Mouse (Mus musculus): ENCODE measurements around the gene Flvcr1. TPM values are rescaled to one million over a fixed set of nuclear protein-coding genes. Genes with fewer than 3 reads are reported as not detected.
A peak's percentile ranks its signal among the peaks of the same experiment; 100 is the strongest.

The Flvcr1 gene
- total RNA-seq (2021): 10 to 100 TPM in 1 of 2 experiments, 1 to 10 TPM in 1; 9.3 to 14.5 TPM
- long read RNA-seq, experiment 1, full-length matches to known transcripts: 4 of 8 reads
- long read RNA-seq, experiment 1, partial matches to known transcripts: 0 of 8 reads
- long read RNA-seq, experiment 1, other reads (novel, unspliced or antisense): 4 of 8 reads
- long read RNA-seq, experiment 2, full-length matches to known transcripts: 4 of 8 reads
- long read RNA-seq, experiment 2, partial matches to known transcripts: 1 of 8 reads
- long read RNA-seq, experiment 2, other reads (novel, unspliced or antisense): 3 of 8 reads

DNA sequence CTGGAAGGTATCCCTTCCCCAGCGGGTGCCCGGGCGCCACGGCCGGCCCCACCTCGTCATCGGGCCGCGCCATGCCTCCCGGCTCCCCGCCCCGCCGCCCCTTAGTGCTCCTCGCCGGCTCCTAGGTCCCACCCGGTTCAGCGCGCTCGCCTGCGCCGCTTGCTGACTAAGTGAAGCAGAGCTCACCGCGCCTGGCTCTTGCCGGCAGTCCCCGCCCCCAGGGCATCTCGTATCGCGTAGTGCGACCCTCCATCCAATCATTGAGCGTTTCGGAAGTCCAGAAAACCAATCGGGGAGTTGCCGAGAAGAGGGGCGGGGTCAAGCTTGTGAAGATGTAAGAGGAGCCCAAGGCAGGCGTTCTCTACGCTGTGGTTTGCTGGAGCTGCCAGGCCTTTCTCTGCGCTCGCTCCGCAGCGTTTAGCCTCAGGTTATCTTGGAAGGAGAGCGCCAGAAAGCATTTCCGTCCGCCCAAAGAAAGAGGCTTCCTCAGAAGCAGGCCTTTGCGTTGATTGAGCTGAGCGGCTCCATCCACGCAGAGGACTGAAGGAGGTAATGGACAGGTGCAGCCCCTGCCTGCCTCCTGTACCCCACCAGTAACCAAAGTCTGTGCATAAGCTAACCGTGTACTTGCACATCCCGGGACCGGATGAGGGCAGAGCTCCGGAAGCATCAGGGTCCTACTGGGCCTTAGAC is at the start of gene Flvcr1:
Gene Flvcr1 (minus strand): TSS at position 138 of the 693 bp plus-strand sequence.
- DNase-seq: peak; percentile 99
- intact Hi-C loops (cut with DNase I; ENCODE audit: low total_unique reads): loop anchor here (5.0 kb wide), 1 partner anchor 36 kb away; the partner anchor contains the start of genes Nsl1 and Tatdn3

GRCm38 (mm10) chr1:191075199-191075883 is 49.4 kb upstream of the Flvcr1 start:
- DNase-seq: peak; percentile 56
- intact Hi-C loops (cut with DNase I; ENCODE audit: low total_unique reads): loop anchor here (2.0 to 10.0 kb wide), 2 partner anchors 131 to 241 kb away; no protein-coding TSS in a partner anchor

GRCm38 (mm10) chr1:191073486-191073885 is 47.5 kb upstream of the Flvcr1 start:
- no peak for DNase-seq
- intact Hi-C loops (cut with DNase I; ENCODE audit: low total_unique reads): loop anchor here (10.0 kb wide), 1 partner anchor 239 kb away; no protein-coding TSS in a partner anchor

GRCm38 (mm10) chr1:191073001-191073400 is 47.0 kb upstream of the Flvcr1 start:
- DNase-seq: peak; percentile 34
- intact Hi-C loops (cut with DNase I; ENCODE audit: low total_unique reads): loop anchor here (10.0 kb wide), 1 partner anchor 238 kb away; no protein-coding TSS in a partner anchor

GRCm38 (mm10) chr1:191072329-191072913 is 46.5 kb upstream of the Flvcr1 start:
- no peak for DNase-seq
- intact Hi-C loops (cut with DNase I; ENCODE audit: low total_unique reads): loop anchor here (10.0 kb wide), 1 partner anchor 238 kb away; no protein-coding TSS in a partner anchor

DNA sequence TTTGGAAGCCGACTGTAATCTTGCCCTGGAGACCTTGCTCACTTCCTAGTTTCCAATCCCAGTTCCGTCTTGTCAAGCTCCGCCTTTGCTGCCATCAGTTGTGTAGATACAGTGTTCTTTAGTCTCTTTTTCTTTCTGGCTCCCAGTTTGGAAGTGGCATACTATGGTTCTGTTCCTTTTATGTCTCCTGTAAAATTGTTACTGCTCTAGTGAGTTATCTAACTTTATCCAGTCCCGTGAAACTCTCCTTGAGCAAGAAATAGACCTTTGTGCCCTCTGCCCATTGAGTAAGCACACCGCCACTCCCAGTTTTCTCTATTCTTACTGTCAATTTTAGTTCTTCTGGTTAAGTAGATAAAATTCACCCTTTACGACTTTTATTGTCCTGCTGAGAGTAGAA is 45.7 kb upstream of the Flvcr1 start:
- intact Hi-C loops (cut with DNase I; ENCODE audit: low total_unique reads): loop anchor here (10.0 kb wide), 1 partner anchor 237 kb away; no protein-coding TSS in a partner anchor
- no peak for DNase-seq

- intact Hi-C loops (cut with DNase I; ENCODE audit: low total_unique reads): loop anchor here (10.0 kb wide), 1 partner anchor 235 kb away; no protein-coding TSS in a partner anchor
- DNase-seq: no peak
These were observed 44.3 kb upstream of the Flvcr1 start for GRCm38 (mm10) chr1:191070259-191070658.

DNA sequence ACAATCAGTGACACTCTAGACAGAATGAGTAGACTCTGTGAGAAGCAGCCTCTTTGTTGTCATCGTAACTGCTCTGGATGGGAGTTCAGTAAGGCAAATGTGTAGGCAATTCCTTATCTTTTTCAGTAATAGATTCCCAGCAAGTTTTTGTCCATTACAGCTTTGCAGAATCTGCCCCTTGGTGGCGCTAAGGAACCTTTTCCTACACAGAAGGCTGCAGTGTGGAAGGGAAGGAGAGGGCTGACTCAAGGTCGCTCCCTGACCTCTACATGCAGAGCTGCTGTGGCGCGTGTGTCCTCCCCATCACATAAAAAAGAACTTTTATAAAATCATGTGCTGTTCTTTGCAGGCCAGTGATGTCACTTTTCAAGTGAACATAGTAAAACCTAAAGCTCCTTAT is 42.4 kb upstream of the Flvcr1 start:
- intact Hi-C loops (cut with DNase I; ENCODE audit: low total_unique reads): no loop called here
- DNase-seq: no peak

DNA sequence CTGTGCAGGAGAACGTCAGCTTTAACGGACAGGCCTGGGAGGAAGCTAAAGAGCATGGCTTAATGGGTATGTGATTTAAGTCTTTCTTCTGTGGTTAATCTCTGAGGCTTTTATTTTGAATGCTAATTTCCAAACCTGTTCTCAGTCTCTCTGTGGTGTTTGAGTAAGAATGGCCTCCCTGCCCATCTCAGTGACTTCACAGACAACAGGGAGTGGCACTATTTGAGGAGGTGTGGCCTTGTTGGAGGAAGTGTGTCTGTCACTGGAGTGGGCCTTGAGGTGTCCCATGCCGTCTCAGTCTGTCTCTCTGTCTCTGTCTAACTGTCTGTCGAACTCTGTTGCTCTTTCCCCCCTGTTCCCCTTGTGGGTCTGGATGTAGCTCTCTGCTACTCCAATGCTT is 39.2 kb upstream of the Flvcr1 start:
- intact Hi-C loops (cut with DNase I; ENCODE audit: low total_unique reads): no loop called here
- DNase-seq: no peak

DNA sequence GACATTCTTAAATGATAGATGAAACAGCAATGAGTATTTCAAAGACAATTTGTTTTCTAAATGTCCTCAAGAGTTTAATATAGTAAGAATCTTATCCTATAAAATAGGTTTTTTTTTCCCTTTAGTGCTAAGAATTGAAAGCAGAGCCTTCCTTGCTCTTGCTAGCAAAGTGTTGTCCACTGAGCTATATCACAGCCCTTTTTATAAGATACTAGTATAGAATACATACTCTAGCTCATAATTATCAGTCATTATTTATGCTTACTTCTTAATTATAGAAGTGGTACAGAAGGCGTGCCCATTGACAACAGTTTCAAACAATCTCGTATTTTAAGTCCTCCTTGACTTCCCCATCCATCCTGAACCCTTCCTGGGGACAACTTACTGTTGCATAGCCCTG is 38.6 kb upstream of the Flvcr1 start:
- intact Hi-C loops (cut with DNase I; ENCODE audit: low total_unique reads): loop anchor here (5.0 kb wide), 1 partner anchor 37 kb away; the partner anchor contains the start of gene Flvcr1
- DNase-seq: no peak

- intact Hi-C loops (cut with DNase I; ENCODE audit: low total_unique reads): loop anchor here (5.0 kb wide), 1 partner anchor 36 kb away; the partner anchor contains the start of gene Flvcr1
- no peak for DNase-seq
These were observed 37.7 kb upstream of the Flvcr1 start for GRCm38 (mm10) chr1:191063700-191064099.

DNA sequence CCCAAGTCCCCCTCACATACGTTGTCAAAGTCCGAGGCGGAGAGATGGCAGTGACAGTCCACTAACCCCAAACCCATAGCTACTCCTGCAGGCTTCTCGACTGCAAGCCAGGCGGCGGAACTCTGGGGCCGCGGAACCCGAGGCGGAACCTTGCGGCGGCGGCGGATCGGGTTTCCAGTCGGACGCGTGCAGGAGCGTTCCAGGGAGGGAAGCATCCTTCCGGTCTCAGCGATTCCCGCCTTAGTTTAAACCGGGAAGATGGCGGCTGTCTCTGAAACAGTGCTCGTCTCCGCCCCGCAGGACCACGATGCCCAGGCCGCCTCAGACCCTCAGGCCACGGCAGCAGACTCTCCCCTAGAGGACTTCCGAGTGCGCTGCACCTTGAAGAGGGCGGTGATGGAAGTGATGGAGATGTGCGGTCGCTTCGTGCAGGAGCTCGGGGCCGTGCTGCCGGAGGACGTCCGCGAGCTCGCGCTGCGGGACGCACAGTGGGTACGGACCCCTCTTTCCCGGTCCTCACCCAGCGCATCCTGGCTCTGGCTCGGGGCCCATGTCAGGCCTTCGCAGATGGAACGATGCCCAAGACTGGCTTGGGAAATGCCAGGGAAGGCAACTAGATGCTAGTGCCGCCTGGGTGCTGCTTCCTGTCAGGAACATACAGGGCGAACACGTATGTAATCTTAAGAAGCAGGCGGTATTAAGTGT is 37.0 kb upstream of the Flvcr1 start, which contains the start of the genes Tatdn3 and Nsl1:
Gene Tatdn3 (minus strand): TSS at position 152 of the 705 bp plus-strand sequence.
Gene Nsl1 (plus strand): TSS at position 232 of the 705 bp plus-strand sequence.
- intact Hi-C loops (cut with DNase I; ENCODE audit: low total_unique reads): loop anchor here (5.0 kb wide), 1 partner anchor 36 kb away; the partner anchor contains the start of gene Flvcr1
- peak; percentile 90 for DNase-seq

DNA sequence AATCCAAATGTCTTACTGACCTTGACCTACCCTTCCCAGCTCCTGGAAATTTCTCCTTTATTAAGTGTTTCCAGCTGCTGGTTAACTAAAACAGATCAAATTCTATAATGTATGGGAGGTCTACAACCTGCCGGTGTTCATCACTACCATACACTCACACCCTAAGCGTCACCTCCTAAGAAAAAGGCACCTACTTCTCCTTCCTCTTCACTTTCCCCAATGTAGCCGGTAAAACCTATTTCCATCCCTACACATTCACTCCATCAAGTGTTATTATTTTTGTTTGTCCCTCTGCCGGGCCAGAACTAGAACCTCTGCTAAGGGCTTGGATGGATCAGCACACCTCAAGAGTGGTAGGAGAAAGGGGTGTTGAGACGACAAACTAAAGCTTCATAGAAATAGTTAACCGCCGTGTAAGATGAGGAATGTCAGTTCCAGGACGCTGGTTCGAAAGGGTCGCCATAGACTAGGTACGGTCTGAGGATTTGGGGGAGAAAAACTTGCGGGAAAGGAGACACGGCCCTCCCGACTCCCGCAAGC is 36.4 kb upstream of the Flvcr1 start:
- no peak for DNase-seq
- intact Hi-C loops (cut with DNase I; ENCODE audit: low total_unique reads): loop anchor here (5.0 kb wide), 1 partner anchor 35 kb away; the partner anchor contains the start of gene Flvcr1

- intact Hi-C loops (cut with DNase I; ENCODE audit: low total_unique reads): loop anchor here (5.0 kb wide), 1 partner anchor 50 kb away; no protein-coding TSS in a partner anchor
- no peak for DNase-seq
These were observed 31.5 kb upstream of the Flvcr1 start for GRCm38 (mm10) chr1:191057461-191057860.

- intact Hi-C loops (cut with DNase I; ENCODE audit: low total_unique reads): loop anchor here (5.0 kb wide), 1 partner anchor 48 kb away; no protein-coding TSS in a partner anchor
- no peak for DNase-seq
These were observed 29.5 kb upstream of the Flvcr1 start for GRCm38 (mm10) chr1:191055533-191055873.

DNA sequence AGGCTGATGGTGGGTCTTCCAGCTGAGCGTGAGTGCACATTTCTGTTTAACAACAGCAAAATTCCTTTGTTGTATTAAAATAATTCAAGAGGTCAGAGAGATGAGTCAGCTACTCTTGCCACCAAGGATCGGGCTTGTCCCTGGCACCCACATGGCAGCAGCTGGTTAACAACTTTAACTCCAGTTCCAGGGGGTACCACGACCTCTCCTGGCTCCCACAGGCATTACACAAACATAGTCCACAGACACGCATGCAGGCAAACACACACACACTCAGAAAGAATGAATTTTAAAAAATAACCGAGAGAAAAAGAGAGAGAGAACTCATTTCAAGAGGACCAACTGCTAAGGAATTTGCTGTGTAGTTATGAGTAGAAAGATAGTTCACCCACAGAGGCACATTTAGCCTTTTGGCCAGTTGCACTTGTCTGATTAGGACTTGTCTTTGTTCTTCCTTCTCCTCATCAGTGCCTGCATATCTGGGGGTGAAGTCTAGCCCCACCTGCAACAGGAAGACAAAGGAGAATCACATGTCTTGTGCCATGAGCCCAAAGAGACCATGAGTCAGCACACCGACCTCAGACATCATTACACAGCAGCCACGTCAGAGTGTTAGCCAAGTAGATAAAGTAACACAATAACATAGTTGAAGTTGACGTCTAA is 29.0 kb upstream of the Flvcr1 start:
- intact Hi-C loops (cut with DNase I; ENCODE audit: low total_unique reads): loop anchor here (5.0 kb wide), 1 partner anchor 48 kb away; no protein-coding TSS in a partner anchor
- DNase-seq: peak; percentile 15

- intact Hi-C loops (cut with DNase I; ENCODE audit: low total_unique reads): no loop called here
- no peak for DNase-seq
These were observed 27.6 kb upstream of the Flvcr1 start for GRCm38 (mm10) chr1:191053555-191053954.
